Mouse (Mus musculus) liver, postnatal 0 days (tissue): ENCODE results near the gene Ddx19a. TPM values are rescaled to one million over a fixed set of nuclear protein-coding genes. Genes with fewer than 3 reads are reported as not detected.
A peak's percentile ranks its signal among the peaks of the same experiment; 100 is the strongest.

Experiments
- ATAC-seq: fragments of 200-750 bp; cut with Nextera tagmentation; 2 replicates; pipeline ENCODE4 v1.8.0; 2017; ENCODE audit warnings: mild to moderate bottlenecking, moderate library complexity
- DNase-seq: peaks from one replicate; pipeline ENCODE4 v3.0.0-alpha.2; 2016
- H3K27ac ChIP-seq: fragments of 300-500 bp; sonication (generic); 2 replicates; pipeline ENCODE4 v1.5.1; 2014; ENCODE audit warnings: antibody characterized with exemption, moderate library complexity, mild to moderate bottlenecking, low read depth
- H3K27me3 ChIP-seq: fragments of 300-500 bp; sonication (generic); 2 replicates; pipeline ENCODE4 v1.6.1; 2014; ENCODE audit warnings: low read length, control low read depth, mixed read lengths; ENCODE audit not compliant: insufficient read depth
- H3K36me3 ChIP-seq: fragments of 300-500 bp; sonication (generic); replicated peaks from 2 replicates; pipeline ENCODE4 v1.6.1; 2014; ENCODE audit warnings: mild to moderate bottlenecking, control low read depth, low read length, moderate library complexity, mixed read lengths; ENCODE audit not compliant: insufficient read depth
- H3K4me1 ChIP-seq: fragments of 300-500 bp; sonication (generic); 2 replicates; pipeline ENCODE4 v1.6.1; 2014; ENCODE audit warnings: antibody characterized with exemption, mild to moderate bottlenecking, control low read depth; ENCODE audit not compliant: insufficient read depth
- H3K4me2 ChIP-seq: fragments of 300-500 bp; sonication (generic); 2 replicates; pipeline ENCODE4 v1.6.1; 2014; ENCODE audit warnings: low read depth, mild to moderate bottlenecking, low read length, moderate library complexity, mixed read lengths
- H3K4me3 ChIP-seq: fragments of 300-500 bp; sonication (generic); 2 replicates; pipeline ENCODE4 v1.5.1; 2014; ENCODE audit warnings: low read depth, low read length
- H3K9ac ChIP-seq: fragments of 300-500 bp; sonication (generic); replicated peaks from 2 replicates; pipeline ENCODE4 v1.6.1; 2014; ENCODE audit warnings: mild to moderate bottlenecking, moderate library complexity
- H3K9me3 ChIP-seq: fragments of 300-500 bp; sonication (generic); 2 replicates; pipeline ENCODE4 v1.6.1; 2016; ENCODE audit warnings: mild to moderate bottlenecking, control low read depth, low read length, mixed read lengths
- CTCF ChIP-seq: sonication (generic); IDR thresholded peaks from 2 replicates; pipeline ENCODE4 v1.5.1; 2016; ENCODE audit warnings: antibody characterized with exemption, low read depth
- EP300 ChIP-seq: IDR thresholded peaks from 2 replicates; pipeline ENCODE4 v1.6.1; 2016; ENCODE audit warnings: antibody characterized with exemption, low read depth, mild to moderate bottlenecking
- WGBS: fragments of 180-500 bp; shearing (Covaris S2); extraction: QIAGEN DNeasy Blood & Tissue Kit; methylation state at CpG from one replicate; pipeline ENCODE4 v1.1.7; 2014; ENCODE audit not compliant: insufficient replicate concordance; 5-methylcytosine and 5-hydroxymethylcytosine counted together
- polyA plus RNA-seq: library from polyadenylated mRNA; unstranded; fragments of >200 nt; fragmentation: Nextera tagmentation; extraction: Ambion mirVana; gene quantifications from 2 replicates; pipeline ENCODE4 v1.2.1, GENCODE M21; 2015

Ddx19a gene
- 6.9 and 7.0 TPM in 2 replicates for polyA plus RNA-seq

GRCm38 (mm10) chr8:110997547-110998531 is at the start of gene Ddx19a:
Gene Ddx19a (minus strand): TSS chr8:110997800.
- H3K4me3 ChIP-seq: peak within 1 kb of the TSS; percentile 92
- H3K36me3 ChIP-seq: peaks cover 6% of the 10 kb centered on the region; the same call in 1 of the 2 replicates
- 0 out of 2 replicates have a peak, but pooled peaks have one; percentile 25 for TF ChIP-seq EP300
- TF ChIP-seq CTCF: peak; percentile 40
- no peaks in the 10 kb centered on the region for H3K9me3 ChIP-seq
- peak; percentile 92 for DNase-seq
- H3K9ac ChIP-seq: peak within 1 kb of the TSS; percentile 90
- ATAC-seq: peak; percentile 95
- H3K4me1 ChIP-seq: peaks cover 6% of the 10 kb centered on the region; the same call in 1 of the 2 replicates
- WGBS: 3% methylated on average over 58 of the region's 58 CpGs
- peak within 1 kb of the TSS; percentile 76 for H3K4me2 ChIP-seq
- H3K27me3 ChIP-seq: no peaks in the 10 kb centered on the region
- peak within 1 kb of the TSS; percentile 79 for H3K27ac ChIP-seq

GRCm38 (mm10) chr8:111044003-111044734 is 46.6 kb upstream of the Ddx19a start:
- Histone ChIP-seq H3K9ac (no peak overlapping the region), H3K4me3 (no peak overlapping the region), H3K27ac (no peak overlapping the region), H3K27me3 (no peaks in the 10 kb centered on the region), H3K9me3 (no peaks in the 10 kb centered on the region), H3K4me2 (no peak overlapping the region), H3K36me3 (peaks cover 96% of the 10 kb centered on the region), H3K4me1 (no peaks in the 10 kb centered on the region; the same call in 1 of the 2 replicates)
- DNase-seq (peak; percentile 40), ATAC-seq (no peak)
- 43% methylated on average over 2 of the region's 2 CpGs for WGBS
- TF ChIP-seq CTCF (peak; percentile 46), EP300 (no peak)

GRCm38 (mm10) chr8:111042546-111042945 is 44.9 kb upstream of the Ddx19a start:
- Histone ChIP-seq H3K9me3 (no peaks in the 10 kb centered on the region), H3K4me1 (no peaks in the 10 kb centered on the region), H3K9ac (no peak overlapping the region), H3K27ac (no peak overlapping the region), H3K36me3 (peaks cover 93% of the 10 kb centered on the region), H3K4me2 (no peak overlapping the region), H3K4me3 (no peak overlapping the region), H3K27me3 (no peaks in the 10 kb centered on the region)
- no peak for ATAC-seq
- peak; percentile 15 for DNase-seq
- no peak for TF ChIP-seq EP300
- WGBS: 93% methylated on average over 19 of the region's 19 CpGs

GRCm38 (mm10) chr8:111036591-111036990 is 39.0 kb upstream of the Ddx19a start:
- Histone ChIP-seq H3K9me3 (no peaks in the 10 kb centered on the region), H3K4me3 (no peak overlapping the region), H3K27ac (no peak overlapping the region), H3K4me2 (peak overlapping the region; percentile 30; the same call in 1 of the 2 replicates), H3K36me3 (peaks cover 51% of the 10 kb centered on the region), H3K27me3 (no peaks in the 10 kb centered on the region), H3K4me1 (peaks cover 24% of the 10 kb centered on the region), H3K9ac (no peak overlapping the region)
- ATAC-seq (no peak), DNase-seq (no peak)
- TF ChIP-seq CTCF (no peak), EP300 (no peak)
- 92% methylated on average over 15 of the region's 15 CpGs for WGBS

- ATAC-seq (peak; percentile 14), DNase-seq (peak; percentile 54)
- peak overlapping the region; percentile 80 for H3K9ac ChIP-seq
- WGBS: 16% methylated on average over 12 of the region's 12 CpGs
- H3K27ac ChIP-seq: peak overlapping the region; percentile 83
- TF ChIP-seq EP300 (no peak), CTCF (no peak)
- H3K4me2 ChIP-seq: peak overlapping the region; percentile 71
- H3K27me3 ChIP-seq: no peaks in the 10 kb centered on the region
- no peaks in the 10 kb centered on the region for H3K9me3 ChIP-seq
- H3K36me3 ChIP-seq: peaks cover 30% of the 10 kb centered on the region
- peak overlapping the region; percentile 62 for H3K4me3 ChIP-seq
- H3K4me1 ChIP-seq: peaks cover 30% of the 10 kb centered on the region
These were observed 36.7 kb upstream of the Ddx19a start for GRCm38 (mm10) chr8:111034276-111034675.
